Mouse (Mus musculus): ENCODE results near the gene Kmt2c.

DNA sequence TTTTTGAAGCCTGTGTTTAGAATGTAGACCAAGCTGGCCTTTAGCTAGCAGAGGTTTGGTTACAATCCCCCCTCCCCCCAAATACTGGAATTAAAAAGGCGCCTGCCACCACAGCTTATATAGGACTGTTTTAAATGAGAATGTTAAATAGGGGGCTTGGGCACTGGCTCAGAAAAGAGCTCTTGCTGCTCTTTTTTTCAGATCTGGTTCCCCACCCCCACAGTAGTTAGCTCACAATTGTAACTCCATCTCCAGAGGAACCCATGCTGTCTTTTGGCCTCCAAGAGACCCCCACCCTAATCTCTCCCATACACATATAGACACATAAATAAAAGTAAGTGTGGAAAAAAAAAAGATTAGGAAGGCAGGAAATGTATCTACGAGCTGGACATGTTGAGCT, 37.9 kb upstream of the Kmt2c start:
- TF ChIP-seq GATA1 (IDR thresholded peaks at IDR 0.05; ENCODE audit: borderline replicate concordance, low read length), result no peak
- TF ChIP-seq FLI1 (IDR thresholded peaks at IDR 0.05; ENCODE audit: low read length), result no peak

Data from megakaryocyte, embryonic 14.5 days (primary cell).